Mouse (Mus musculus): ENCODE measurements at regions not wholly inside any gene's neighbourhood (a gene's known extent, or its start where the extent isn't known, plus 50 kb on each side); places are given as distances from the start of the nearest gene placed in this dataset.

DNA sequence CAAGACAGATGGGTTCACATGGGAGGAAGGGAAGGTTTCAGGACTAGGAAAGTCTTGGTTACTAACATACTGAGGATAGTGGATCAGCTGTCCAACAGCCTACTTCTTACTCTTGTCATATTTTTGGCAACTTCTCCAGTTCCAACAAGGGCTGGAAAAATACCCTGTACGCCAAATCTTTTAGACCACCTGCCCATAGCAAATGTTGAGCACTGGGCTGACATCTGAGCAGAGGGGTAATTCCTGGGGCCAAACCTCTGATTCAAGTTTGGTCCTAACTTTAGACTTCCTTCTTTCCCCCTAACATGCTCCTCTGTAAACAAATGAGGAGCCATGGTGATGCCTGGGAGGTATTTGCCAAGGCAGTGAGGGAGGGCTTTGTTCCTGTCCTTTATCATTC is 437.5 kb upstream of the Gm9747 start:
- TF ChIP-seq POLR2A (IDR thresholded peaks at IDR 0.05; ENCODE audit: insufficient read depth, low read length) (no peak), CTCF (IDR thresholded peaks at IDR 0.05; ENCODE audit: low read depth, low read length) (no peak), EP300 (IDR thresholded peaks at IDR 0.05; ENCODE audit: insufficient read depth, low read depth, low read length) (no peak)

Data from ES-Bruce4 (cell line).